Mouse (Mus musculus): ENCODE data around the gene Chsy1.

DNA sequence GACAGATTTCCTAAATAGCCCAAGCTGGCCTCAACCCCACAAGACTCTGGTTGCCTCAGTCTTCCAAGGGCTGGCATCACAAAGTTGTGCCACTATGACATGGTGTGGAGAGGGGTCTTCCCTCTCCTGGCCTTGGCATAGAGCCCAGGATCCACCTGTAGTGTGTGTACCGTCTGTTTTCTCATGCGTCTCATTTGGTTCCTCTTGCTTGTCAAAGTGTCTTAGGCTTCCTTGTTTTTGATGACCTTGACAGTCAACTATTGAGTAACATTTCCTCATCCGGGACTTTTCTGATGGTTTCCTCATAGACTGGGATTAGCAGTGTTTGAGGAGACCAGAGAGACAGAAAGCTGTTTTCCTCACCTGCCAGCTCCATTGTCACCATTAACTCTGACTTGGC, 30.8 kb downstream of the Chsy1 start:
- TF ChIP-seq POLR2A (IDR thresholded peaks at IDR 0.05; ENCODE audit: low read depth, low read length) (no peak), CTCF (conservative IDR thresholded peaks at IDR 0.05; ENCODE audit: insufficient read depth, insufficient read length, low read depth, low read length) (no peak)

All from kidney, adult 2 months (tissue).